Mouse (Mus musculus): ENCODE measurements around the gene Gins2. TPM values are rescaled to one million over a fixed set of nuclear protein-coding genes. Genes with fewer than 3 reads are reported as not detected.
A peak's percentile ranks its signal among the peaks of the same experiment; 100 is the strongest.

Gins2 gene
- polyA plus RNA-seq, 1 experiment from 2014 or later: 192 TPM

DNA sequence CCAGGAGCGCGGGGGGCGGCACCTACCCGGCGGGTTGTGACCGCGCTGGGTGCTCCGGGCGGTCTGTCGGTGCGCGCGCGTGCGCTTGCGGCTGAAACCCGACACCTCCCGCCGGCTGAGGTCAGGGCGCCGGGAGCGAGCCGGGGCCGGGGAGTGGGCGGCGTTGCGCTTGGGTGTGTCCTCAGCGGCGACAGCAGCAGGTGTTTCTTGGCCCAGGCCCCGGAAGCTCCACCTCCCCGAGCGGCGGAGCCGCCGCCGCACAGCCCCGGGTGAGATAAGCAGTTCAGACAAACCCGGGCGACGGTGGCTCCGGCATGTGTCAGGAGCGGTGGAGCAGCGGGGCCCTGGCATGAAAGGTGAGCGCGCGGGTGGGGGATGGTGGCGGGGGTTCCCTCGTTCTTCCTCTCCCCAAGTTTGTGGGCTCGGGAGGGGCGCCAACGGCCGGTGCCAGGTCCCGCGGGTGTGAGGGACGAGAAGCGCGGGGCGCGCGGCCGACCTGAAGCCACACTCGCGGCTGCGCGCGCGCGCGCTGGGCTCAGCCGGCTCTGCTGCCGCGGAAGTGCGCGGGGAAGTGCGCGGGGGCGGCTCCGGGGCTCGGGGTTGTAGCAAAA lies 51.8 kb downstream of the Gins2 start:
- Histone ChIP-seq H3K4me1 (peaks cover 99% of the 10 kb centered on the region), H3K4me3 (peak overlapping the region; percentile 85), H3K27me3 (ENCODE audit: low read depth, poor library complexity, severe bottlenecking) (peaks cover 73% of the 10 kb centered on the region), H3K27ac (replicated peaks) (peak overlapping the region; percentile 98), H3K9me3 (replicated peaks) (no peaks in the 10 kb centered on the region), H3K36me3 (no peaks in the 10 kb centered on the region)
- under 1% methylated on average over 78 of the region's 79 CpGs for WGBS
- peak; percentile 88 for DNase-seq (ENCODE audit: low spot score)

DNA sequence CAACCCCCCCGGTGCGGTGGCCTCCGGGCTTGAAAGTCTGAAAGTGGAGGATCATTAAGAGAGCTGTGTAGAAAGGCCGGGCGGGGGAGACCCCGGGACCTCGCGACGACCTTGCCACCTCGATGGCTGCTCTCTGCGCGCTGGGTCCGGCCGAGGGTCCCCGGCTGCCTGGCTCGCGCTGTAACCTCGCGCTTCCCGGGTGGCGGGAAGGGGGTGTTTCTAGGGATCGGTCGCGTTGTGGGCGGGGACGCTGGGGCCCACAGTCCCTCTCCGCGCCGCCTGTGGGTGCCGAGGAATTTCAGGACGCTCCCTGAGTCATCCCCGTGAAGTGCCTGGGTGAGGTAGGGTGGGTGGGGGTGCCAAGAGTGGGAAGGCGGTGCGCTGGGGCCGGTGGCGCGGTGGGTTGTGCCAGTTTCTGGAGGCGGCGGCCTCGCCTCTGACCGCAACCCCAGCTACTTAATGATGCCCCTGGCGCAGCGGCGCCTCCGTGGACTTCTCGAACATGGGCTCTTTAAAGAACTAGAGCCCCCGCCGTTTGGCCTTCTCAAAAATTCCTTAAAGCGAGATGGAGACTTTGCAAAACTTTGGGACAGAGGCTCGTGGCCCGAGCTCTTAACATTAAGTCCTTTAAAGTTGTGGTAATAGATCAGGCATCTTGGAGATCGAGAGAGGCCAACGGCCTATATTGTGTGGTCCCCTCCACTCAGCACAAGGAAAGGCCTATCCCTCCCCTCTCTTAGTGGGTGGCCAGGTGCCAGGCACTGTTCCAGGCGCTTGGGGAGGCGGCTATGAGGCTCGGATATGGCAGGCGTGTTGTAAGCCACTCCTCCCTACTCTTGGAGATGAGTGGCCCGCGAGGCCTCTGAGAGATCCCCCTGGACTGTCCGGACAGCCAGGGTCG lies 52.5 kb downstream of the Gins2 start:
- H3K4me1 ChIP-seq: peaks cover 99% of the 10 kb centered on the region
- peak overlapping the region; percentile 98 for H3K27ac ChIP-seq (replicated peaks)
- no peaks in the 10 kb centered on the region for H3K9me3 ChIP-seq (replicated peaks)
- peak overlapping the region; percentile 85 for H3K4me3 ChIP-seq
- peak; percentile 59 for DNase-seq (ENCODE audit: low spot score)
- under 1% methylated on average over 61 of the region's 61 CpGs for WGBS
- peaks cover 77% of the 10 kb centered on the region for H3K27me3 ChIP-seq (ENCODE audit: low read depth, poor library complexity, severe bottlenecking)
- no peaks in the 10 kb centered on the region for H3K36me3 ChIP-seq

DNA sequence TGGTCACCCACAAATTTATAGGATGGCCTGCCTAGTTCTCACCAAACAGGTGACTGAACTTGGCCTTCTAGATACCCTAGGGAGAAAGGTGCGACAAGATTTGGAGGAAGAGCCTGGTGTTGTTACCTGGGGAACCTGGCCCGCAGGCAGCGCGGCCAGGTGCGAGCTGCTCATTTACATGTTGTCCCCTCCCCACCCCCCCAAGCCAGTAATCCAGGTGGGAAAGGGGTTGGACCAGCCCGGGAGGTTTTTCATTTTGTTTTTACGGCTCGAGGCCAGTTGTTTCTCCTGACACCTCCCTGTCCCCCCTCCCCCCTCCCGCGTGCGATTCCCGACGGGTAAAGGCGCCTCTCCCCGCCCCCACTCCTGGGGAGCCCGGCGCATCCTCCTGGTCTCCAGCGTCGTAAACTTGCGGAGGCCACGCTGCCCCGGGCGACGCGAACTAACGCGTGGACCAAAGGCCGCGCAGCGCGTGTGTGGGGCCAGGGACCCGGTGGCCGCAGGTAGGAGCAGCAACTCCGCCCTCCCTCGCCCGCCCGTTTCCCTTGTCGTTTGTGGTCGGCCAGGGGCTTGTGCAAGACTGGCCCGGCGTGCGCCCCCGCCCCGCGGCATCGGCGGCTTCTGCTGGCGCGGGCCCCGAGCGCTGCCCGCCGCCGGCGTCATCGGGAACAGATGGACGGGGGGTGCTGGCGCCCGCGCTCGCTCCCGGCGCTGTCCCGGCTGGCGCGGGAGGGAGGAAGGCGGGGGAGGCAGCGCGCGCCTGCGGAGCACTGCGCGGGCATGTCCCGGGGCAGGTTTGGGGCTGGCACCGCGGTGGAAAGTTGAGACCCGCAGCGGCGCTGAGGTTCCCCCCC lies 53.4 kb downstream of the Gins2 start:
- Histone ChIP-seq H3K4me1 (peaks cover 100% of the 10 kb centered on the region), H3K27me3 (ENCODE audit: low read depth, poor library complexity, severe bottlenecking) (peaks cover 80% of the 10 kb centered on the region), H3K27ac (replicated peaks) (peak overlapping the region; percentile 98), H3K9me3 (replicated peaks) (no peaks in the 10 kb centered on the region), H3K4me3 (peak overlapping the region; percentile 85), H3K36me3 (no peaks in the 10 kb centered on the region)
- under 1% methylated on average over 77 of the region's 79 CpGs for WGBS
- peak; percentile 67 for DNase-seq (ENCODE audit: low spot score)

DNA sequence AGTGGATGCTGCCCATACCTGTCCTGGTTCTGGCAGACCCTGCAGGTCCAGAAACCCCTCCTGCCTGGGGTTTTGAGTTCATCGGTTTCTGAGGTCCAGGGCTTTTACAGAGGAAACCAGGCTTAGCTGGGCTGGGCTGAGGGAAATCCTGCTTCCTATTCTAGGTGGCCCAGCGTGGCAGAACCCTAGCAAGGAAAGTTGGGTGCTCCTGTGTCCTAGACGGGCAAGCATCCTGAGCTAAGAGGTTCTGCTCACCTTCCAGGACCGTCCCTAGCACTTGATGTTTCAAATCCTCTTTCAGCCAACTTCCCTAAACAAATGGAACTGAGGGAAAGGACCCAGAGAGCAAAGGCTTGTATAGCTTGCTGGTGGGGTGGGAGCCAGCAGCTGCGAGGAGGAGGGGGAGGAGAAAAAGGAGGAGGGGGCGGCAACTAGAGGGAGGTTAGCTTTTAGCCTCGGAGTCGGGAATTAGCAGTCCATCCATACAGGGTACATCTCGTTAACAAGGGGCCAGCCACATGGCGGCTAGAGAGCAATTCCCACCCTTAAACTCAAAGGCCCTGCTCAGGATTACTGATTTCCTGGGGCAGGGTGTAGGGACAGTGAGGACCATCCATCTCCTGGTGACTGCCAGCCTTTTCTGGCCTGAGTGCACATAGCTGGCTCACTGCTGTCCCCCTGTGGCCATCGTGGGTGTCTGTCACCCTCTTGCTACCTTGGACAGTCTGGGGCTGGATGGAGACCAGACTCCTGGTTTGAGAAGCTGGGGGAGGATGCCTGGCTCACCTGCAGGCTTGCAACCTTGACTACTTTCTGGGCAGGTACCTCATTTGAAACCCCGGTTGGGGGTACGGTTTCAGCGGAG lies 54.4 kb downstream of the Gins2 start:
- Histone ChIP-seq H3K4me3 (peak overlapping the region; percentile 85), H3K4me1 (peaks cover 94% of the 10 kb centered on the region), H3K9me3 (replicated peaks) (no peaks in the 10 kb centered on the region), H3K27ac (replicated peaks) (peak overlapping the region; percentile 98), H3K27me3 (ENCODE audit: low read depth, poor library complexity, severe bottlenecking) (peaks cover 73% of the 10 kb centered on the region), H3K36me3 (no peaks in the 10 kb centered on the region)
- DNase-seq (ENCODE audit: low spot score): peak; percentile 89
- 7% methylated on average over 14 of the region's 14 CpGs for WGBS

DNA sequence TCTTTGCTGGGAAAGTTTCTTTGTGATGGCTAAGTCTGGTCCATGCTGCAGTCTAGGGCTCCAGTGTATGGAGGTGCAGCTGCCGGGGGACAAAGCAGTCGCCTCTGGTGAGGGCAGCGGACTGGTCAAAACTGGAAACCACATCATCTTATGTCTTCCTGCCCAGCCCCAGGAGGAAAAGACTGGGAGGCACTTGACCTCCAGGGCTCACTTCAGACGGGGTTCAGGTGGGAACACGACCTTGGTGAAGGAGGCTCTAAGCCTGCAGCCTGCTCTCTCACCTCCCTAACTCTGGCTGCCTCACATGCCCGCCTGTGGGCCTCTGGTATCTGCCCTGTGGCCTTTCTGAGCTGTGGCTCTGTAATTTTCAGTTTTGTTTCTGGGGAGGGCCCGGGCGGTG lies 55.0 kb downstream of the Gins2 start:
- peak overlapping the region; percentile 85; the same call in 1 of the 2 replicates for H3K4me3 ChIP-seq
- peaks cover 75% of the 10 kb centered on the region for H3K27me3 ChIP-seq (ENCODE audit: low read depth, poor library complexity, severe bottlenecking)
- H3K27ac ChIP-seq (replicated peaks): peak overlapping the region; percentile 98
- no peaks in the 10 kb centered on the region for H3K9me3 ChIP-seq (replicated peaks)
- WGBS: 24% methylated on average over 8 of the region's 8 CpGs
- no peaks in the 10 kb centered on the region for H3K36me3 ChIP-seq
- H3K4me1 ChIP-seq: peaks cover 94% of the 10 kb centered on the region
- DNase-seq (ENCODE audit: low spot score): no peak

DNA sequence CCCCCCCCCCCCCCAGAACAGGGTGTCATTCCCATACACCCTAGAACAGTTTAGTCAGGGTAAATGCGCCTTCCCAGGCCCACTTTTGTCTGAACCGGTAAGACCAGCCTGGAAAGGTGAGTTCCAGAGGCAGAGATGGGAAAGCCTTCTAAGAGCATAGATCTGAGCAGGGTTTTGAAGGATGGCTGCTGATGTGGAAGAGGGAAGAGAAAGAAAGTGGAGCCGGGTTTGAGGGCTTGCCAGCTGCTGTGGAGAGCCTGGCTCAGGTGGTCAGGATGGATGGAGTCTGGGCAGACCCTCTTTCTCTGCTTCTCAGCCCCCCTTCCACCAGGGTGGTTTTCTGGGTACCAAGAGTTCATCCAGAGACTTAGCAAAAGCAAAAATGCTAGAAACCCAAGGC lies 55.7 kb downstream of the Gins2 start:
- Histone ChIP-seq H3K36me3 (no peaks in the 10 kb centered on the region), H3K27me3 (ENCODE audit: low read depth, poor library complexity, severe bottlenecking) (peaks cover 82% of the 10 kb centered on the region), H3K9me3 (replicated peaks) (no peaks in the 10 kb centered on the region), H3K4me3 (peak overlapping the region; percentile 85), H3K4me1 (peaks cover 94% of the 10 kb centered on the region), H3K27ac (replicated peaks) (peak overlapping the region; percentile 98)
- DNase-seq (ENCODE audit: low spot score): no peak
- WGBS: 22% methylated on average over 3 of the region's 3 CpGs

DNA sequence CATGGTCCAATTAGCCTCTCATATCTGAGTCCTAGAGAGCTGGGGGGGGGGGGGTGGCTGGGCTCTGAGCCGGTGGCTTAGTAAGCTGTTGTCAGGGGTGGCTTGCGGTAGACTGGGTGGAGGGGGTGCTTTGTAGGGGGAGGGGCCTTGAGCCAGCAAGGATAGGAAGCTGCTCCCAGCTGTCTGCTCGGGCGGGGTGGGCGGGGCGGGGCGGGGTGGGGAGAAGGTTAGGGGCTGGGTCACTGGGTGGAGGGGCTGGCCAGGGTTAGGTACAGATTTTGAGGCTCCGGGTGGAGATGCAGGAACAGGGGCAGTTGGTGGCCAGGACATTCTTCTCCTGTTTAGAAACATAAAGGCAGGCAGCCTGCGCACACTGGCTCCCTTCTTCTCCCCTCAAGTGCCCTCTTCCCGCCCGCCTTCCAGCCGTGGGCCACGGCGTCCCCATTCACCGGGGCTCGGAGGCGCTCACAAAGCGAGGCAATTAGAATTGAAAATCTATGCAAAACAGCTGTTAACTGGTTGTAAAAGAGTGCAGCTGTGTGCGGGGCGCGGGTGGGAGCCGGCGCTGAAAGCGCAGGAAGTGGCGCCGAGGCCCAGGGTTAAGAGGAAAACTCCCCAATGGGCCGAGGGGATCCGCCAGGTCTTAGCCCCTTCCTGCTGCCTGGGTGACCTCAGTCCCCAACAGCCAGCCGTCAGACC lies 56.4 kb downstream of the Gins2 start:
- no peaks in the 10 kb centered on the region for H3K36me3 ChIP-seq
- peak; percentile 73 for DNase-seq (ENCODE audit: low spot score)
- peak overlapping the region; percentile 85 for H3K4me3 ChIP-seq
- 1% methylated on average over 28 of the region's 29 CpGs for WGBS
- no peaks in the 10 kb centered on the region for H3K9me3 ChIP-seq (replicated peaks)
- peaks cover 89% of the 10 kb centered on the region for H3K27me3 ChIP-seq (ENCODE audit: low read depth, poor library complexity, severe bottlenecking)
- peaks cover 94% of the 10 kb centered on the region for H3K4me1 ChIP-seq
- peak overlapping the region; percentile 98 for H3K27ac ChIP-seq (replicated peaks)

DNA sequence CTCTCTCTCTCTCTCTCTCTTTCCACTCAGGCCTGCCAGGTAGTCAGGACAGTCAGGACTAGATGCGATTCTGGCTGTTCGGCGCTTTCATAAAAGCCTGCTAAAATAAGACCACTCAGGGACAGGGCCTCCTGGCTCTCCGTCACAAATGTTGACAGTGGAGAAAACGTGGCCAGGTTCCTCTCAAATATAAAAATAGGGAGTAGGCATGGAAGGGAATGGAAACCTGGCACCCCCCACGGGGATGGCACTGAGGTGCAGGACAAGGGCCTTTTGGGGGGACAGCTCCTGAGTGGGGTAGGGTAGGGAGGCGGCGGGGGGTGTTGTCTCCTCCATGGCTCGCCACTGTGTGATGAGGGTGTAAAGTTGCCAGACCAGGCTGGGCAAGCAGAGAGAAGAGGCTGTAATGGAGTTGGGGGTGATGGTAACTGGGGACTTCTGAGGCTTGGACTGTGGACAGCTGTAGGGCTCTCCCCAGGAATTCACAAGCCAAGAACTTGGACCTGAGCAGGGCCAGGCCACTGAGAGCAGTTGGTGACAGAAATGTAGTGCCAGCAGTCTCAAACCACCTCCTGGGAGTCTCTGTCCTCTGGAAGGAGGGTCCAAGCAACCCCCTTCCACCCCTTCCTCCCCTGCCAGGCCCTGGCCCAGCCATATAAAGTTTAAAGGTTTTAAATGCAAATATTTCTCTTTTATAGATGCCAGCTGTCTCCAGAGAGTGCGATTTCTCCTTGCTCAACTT lies 57.2 kb downstream of the Gins2 start:
- DNase-seq (ENCODE audit: low spot score): no peak
- Histone ChIP-seq H3K4me1 (peaks cover 94% of the 10 kb centered on the region), H3K27me3 (ENCODE audit: low read depth, poor library complexity, severe bottlenecking) (peaks cover 90% of the 10 kb centered on the region), H3K4me3 (peak overlapping the region; percentile 85), H3K9me3 (replicated peaks) (no peaks in the 10 kb centered on the region), H3K27ac (replicated peaks) (peak overlapping the region; percentile 98), H3K36me3 (no peaks in the 10 kb centered on the region)
- WGBS: 63% methylated on average over 10 of the region's 10 CpGs

DNA sequence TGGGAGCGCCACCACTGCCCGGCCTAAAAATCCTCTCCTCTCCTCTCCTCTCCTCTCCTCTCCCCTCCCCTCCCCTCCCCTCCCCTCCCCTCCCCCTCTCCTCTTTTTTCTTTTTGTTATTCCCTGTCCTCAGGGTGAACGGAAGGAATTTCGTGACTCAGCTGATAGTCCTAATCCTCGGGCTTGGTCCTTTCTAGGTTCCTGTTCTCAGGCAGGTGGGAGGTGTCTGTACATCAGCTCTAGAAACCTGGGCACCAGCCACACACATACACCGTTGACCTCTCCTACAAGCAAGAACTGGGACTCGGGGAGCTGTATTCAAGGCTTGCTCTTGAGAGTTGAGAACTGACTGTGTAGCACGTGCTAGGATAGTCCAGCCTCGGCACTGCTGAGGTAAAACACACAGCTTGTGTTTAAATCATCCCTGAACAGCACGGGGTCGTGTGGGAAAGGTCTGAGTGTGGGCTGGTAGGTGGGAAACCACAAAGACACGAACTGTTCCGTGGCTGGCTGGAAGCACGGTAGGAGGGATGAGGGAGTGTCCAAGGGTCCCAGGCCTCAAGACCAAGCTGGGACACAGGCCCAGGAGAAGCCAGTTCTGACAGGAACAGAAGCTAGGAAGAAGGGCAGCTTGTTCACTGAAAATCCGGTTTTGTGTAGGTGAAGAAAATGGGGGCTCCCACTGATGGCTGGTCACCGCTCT lies 58.0 kb downstream of the Gins2 start:
- no peaks in the 10 kb centered on the region for H3K36me3 ChIP-seq
- H3K4me1 ChIP-seq: peaks cover 94% of the 10 kb centered on the region
- WGBS: 57% methylated on average over 15 of the region's 16 CpGs
- no peak overlapping the region for H3K4me3 ChIP-seq
- DNase-seq (ENCODE audit: low spot score): no peak
- H3K27ac ChIP-seq (replicated peaks): peak overlapping the region; percentile 98
- H3K9me3 ChIP-seq (replicated peaks): no peaks in the 10 kb centered on the region
- peaks cover 91% of the 10 kb centered on the region for H3K27me3 ChIP-seq (ENCODE audit: low read depth, poor library complexity, severe bottlenecking)

DNA sequence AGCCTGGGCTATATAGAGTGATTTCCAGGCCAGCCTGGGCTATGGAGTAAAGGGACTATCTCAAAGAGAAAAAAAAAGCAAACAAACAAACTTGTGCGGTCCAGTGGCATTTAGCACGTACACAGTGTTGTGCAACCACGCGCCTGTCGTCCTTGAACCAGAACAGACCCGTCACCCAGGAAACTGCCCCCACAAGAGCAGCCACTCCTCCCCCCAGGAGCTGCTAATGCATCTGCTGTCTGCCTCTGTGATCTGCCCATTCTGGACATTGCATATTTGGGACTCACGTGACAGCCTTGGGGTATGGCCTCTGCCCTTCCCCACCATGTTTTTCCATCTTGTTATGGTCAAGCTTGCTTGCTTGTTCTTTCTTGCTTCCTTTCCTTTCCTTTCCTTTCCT lies 59.9 kb downstream of the Gins2 start:
- no peaks in the 10 kb centered on the region for H3K36me3 ChIP-seq
- no peak for DNase-seq (ENCODE audit: low spot score)
- WGBS: 64% methylated on average over 7 of the region's 7 CpGs
- no peak overlapping the region for H3K4me3 ChIP-seq
- peaks cover 90% of the 10 kb centered on the region for H3K27me3 ChIP-seq (ENCODE audit: low read depth, poor library complexity, severe bottlenecking)
- H3K4me1 ChIP-seq: peaks cover 94% of the 10 kb centered on the region
- no peaks in the 10 kb centered on the region for H3K9me3 ChIP-seq (replicated peaks)
- H3K27ac ChIP-seq (replicated peaks): no peak overlapping the region

All from midbrain, embryonic 10.5 days (tissue).